Mouse (Mus musculus) stomach, embryonic 16.5 days (tissue): ENCODE results near the gene Stxbp1. TPM values are rescaled to one million over a fixed set of nuclear protein-coding genes. Genes with fewer than 3 reads are reported as not detected.
"Not testable (repeated sequence)": the region's sequence is repeated elsewhere in the genome, so short reads cannot be mapped to it uniquely, and the experiment has no call there.

Experiments
- ATAC-seq: fragments of 200-750 bp; cut with Nextera tagmentation; 2 replicates; pipeline ENCODE4 v1.8.0; 2017; ENCODE audit warnings: moderate number of reproducible peaks, moderate TSS enrichment; ENCODE audit not compliant: insufficient read depth, low FRiP score
- H3K27ac ChIP-seq: fragments of 300-500 bp; sonication (generic); 2 replicates; pipeline ENCODE4 v1.5.1; 2014; ENCODE audit warnings: low read length
- H3K27me3 ChIP-seq: fragments of 300-500 bp; sonication (generic); 2 replicates; pipeline ENCODE4 v1.6.1; 2014; ENCODE audit warnings: low read length, control low read depth, mixed read lengths; ENCODE audit not compliant: control insufficient read depth, insufficient read depth
- H3K36me3 ChIP-seq: fragments of 300-500 bp; sonication (generic); 2 replicates; pipeline ENCODE4 v1.6.1; 2014; ENCODE audit warnings: low read length; ENCODE audit not compliant: control insufficient read depth, insufficient read depth
- H3K4me1 ChIP-seq: fragments of 300-500 bp; sonication (generic); 2 replicates; pipeline ENCODE4 v1.6.1; 2014; ENCODE audit warnings: low read length, control low read depth, mixed read lengths; ENCODE audit not compliant: control insufficient read depth, insufficient read depth
- H3K4me2 ChIP-seq: fragments of 300-500 bp; sonication (generic); 2 replicates; pipeline ENCODE4 v1.6.1; 2014; ENCODE audit warnings: low read depth, low read length, mixed read lengths
- H3K4me3 ChIP-seq: fragments of 300-500 bp; sonication (generic); replicated peaks from 2 replicates; pipeline ENCODE4 v1.5.1; 2014; ENCODE audit warnings: mild to moderate bottlenecking, low read length
- H3K9ac ChIP-seq: fragments of 300-500 bp; sonication (generic); 2 replicates; pipeline ENCODE4 v1.6.1; 2014; ENCODE audit warnings: low read length
- H3K9me3 ChIP-seq: fragments of 300-500 bp; sonication (generic); replicated peaks from 2 replicates; pipeline ENCODE4 v1.6.1; 2016; ENCODE audit warnings: low read length, control low read depth; ENCODE audit not compliant: control insufficient read depth
- WGBS: fragments of 180-500 bp; shearing (Covaris S2); extraction: QIAGEN DNeasy Blood & Tissue Kit; methylation state at CpG from one replicate; pipeline ENCODE4 v1.1.7; 2014; 5-methylcytosine and 5-hydroxymethylcytosine counted together
- polyA plus RNA-seq: library from polyadenylated mRNA; unstranded; fragments of >200 nt; fragmentation: Nextera tagmentation; extraction: Ambion mirVana; gene quantifications from 2 replicates; pipeline ENCODE4 v1.2.1, GENCODE M21; 2015

Gene Stxbp1
- polyA plus RNA-seq, 1 experiment from 2014 or later = 20.8 TPM

GRCm38 (mm10) chr2:32863317-32863716, 16.3 kb upstream of the Stxbp1 start:
- no peak overlapping the region for H3K9ac ChIP-seq

GRCm38 (mm10) chr2:32860799-32861198, 13.8 kb upstream of the Stxbp1 start:
- Histone ChIP-seq H3K9ac (no peak overlapping the region), H3K4me3 (no peak overlapping the region), H3K36me3 (no peaks in the 10 kb centered on the region), H3K4me2 (no peak overlapping the region), H3K27me3 (no peaks in the 10 kb centered on the region), H3K27ac (no peak overlapping the region), H3K4me1 (no peaks in the 10 kb centered on the region), H3K9me3 (no peaks in the 10 kb centered on the region)
- ATAC-seq = no peak
- 83% methylated on average over 8 of the region's 8 CpGs for WGBS

More at GRCm38 (mm10) chr2:32863317-32863716, 16.3 kb upstream of the Stxbp1 start:
- no peaks in the 10 kb centered on the region for H3K9me3 ChIP-seq
- H3K36me3 ChIP-seq = no peaks in the 10 kb centered on the region
- no peak for ATAC-seq
- no peaks in the 10 kb centered on the region for H3K4me1 ChIP-seq
- no peaks in the 10 kb centered on the region for H3K27me3 ChIP-seq
- 89% methylated on average over 3 of the region's 3 CpGs for WGBS
- no peak overlapping the region for H3K27ac ChIP-seq
- H3K4me2 ChIP-seq = no peak overlapping the region
- no peak overlapping the region for H3K4me3 ChIP-seq

DNA sequence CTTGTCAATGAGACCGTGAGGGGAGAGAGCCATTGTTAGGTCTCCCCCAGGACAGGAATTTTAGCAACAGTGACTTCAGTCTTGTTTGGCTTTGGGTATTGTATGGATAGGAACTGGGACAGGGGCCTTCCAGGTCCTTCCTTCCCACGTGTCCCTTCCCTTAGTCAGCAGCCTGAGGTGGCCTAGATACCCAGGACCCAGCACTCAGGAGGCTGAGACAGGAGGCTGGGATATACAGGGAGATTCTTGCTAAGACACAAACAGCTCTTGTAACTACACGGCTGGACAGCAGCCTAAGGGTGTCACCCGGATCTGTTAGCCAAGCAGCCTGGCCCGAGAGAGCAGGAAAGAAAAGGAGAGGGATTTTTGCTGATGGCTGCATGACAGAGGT, 12.6 kb upstream of the Stxbp1 start:
- Histone ChIP-seq H3K36me3 (no peaks in the 10 kb centered on the region), H3K4me3 (no peak overlapping the region), H3K4me1 (no peaks in the 10 kb centered on the region), H3K27me3 (no peaks in the 10 kb centered on the region), H3K4me2 (no peak overlapping the region), H3K9me3 (no peaks in the 10 kb centered on the region), H3K27ac (no peak overlapping the region), H3K9ac (no peak overlapping the region)
- no peak for ATAC-seq
- WGBS = 82% methylated on average over 5 of the region's 5 CpGs

GRCm38 (mm10) chr2:32859010-32859621, 12.1 kb upstream of the Stxbp1 start:
- no peaks in the 10 kb centered on the region for H3K27me3 ChIP-seq
- H3K27ac ChIP-seq = no peak overlapping the region
- H3K9me3 ChIP-seq = no peaks in the 10 kb centered on the region
- no peak overlapping the region for H3K4me3 ChIP-seq
- H3K36me3 ChIP-seq = no peaks in the 10 kb centered on the region
- ATAC-seq = no peak
- no peak overlapping the region for H3K4me2 ChIP-seq
- WGBS = 43% methylated on average over 10 of the region's 10 CpGs
- no peaks in the 10 kb centered on the region for H3K4me1 ChIP-seq
- no peak overlapping the region for H3K9ac ChIP-seq

DNA sequence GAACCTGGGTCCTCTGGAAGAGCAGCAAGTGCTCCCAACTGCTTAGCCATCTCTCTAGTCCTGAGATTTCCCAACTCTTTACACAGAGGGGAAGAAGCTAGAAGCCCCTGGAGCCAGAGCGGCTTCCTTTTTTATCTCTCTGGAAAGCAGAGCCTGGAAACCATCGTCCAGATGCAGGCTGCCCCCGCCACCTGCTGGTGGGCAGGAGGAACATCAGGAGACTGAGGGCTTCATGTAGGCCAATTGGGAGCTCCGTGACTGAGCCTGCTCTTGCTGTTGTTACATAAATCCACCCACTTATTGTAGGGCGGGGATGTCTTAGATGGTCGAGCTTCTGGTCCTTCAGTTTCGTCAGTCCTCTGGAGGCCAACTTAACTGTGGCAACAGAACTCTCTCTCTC, 10.5 kb upstream of the Stxbp1 start:
- Histone ChIP-seq H3K4me2 (no peak overlapping the region), H3K4me3 (no peak overlapping the region), H3K27me3 (no peaks in the 10 kb centered on the region), H3K9me3 (no peaks in the 10 kb centered on the region), H3K36me3 (no peaks in the 10 kb centered on the region), H3K9ac (no peak overlapping the region), H3K27ac (no peak overlapping the region), H3K4me1 (no peaks in the 10 kb centered on the region)
- 3% methylated on average over 7 of the region's 7 CpGs for WGBS
- ATAC-seq = peak; percentile 63; the same call in 1 of the 2 replicates

DNA sequence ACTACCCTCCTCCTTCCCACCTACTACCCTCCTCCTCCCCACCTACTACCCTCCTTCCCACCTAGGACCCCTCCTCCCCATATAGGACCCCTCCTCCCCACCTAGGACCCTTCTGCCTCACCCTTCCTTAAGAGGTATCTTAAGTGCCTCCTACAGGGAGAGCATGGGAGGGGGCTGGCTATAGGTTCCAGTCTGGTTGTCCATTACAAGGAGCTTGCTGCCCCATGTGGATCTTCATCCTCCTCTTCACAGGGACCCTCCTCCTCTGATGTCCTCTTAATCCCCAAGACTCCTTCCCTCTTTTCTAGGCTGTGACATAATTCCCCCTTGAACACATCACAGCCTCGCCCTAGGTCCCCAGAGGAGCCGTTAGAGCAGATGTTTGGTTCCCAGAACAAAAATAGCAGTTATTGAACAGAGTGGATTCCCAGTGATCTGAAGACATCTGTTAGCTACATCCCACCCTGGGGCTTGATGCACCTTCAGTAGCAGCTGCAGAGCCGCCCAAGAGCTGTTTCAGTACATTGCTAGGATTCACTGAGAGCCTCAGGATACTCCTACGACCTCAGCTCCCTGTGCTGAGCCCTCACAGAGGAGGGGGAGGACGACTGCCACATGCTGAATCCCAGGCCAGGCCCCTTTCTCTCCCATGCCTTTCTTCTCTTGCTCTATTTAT, 8.9 kb upstream of the Stxbp1 start:
- H3K27me3 ChIP-seq = no peaks in the 10 kb centered on the region
- ATAC-seq = no peak
- no peaks in the 10 kb centered on the region for H3K9me3 ChIP-seq
- H3K4me3 ChIP-seq = no peak overlapping the region
- 46% methylated on average over 5 of the region's 5 CpGs for WGBS
- H3K4me2 ChIP-seq = no peak overlapping the region
- H3K36me3 ChIP-seq = no peaks in the 10 kb centered on the region
- no peak overlapping the region for H3K9ac ChIP-seq
- H3K27ac ChIP-seq = no peak overlapping the region
- H3K4me1 ChIP-seq = no peaks in the 10 kb centered on the region

- no peak for ATAC-seq
- Histone ChIP-seq H3K36me3 (no peaks in the 10 kb centered on the region), H3K27me3 (no peaks in the 10 kb centered on the region), H3K4me3 (no peak overlapping the region), H3K4me2 (no peak overlapping the region), H3K27ac (no peak overlapping the region), H3K4me1 (no peaks in the 10 kb centered on the region), H3K9ac (no peak overlapping the region), H3K9me3 (no peaks in the 10 kb centered on the region)
- WGBS = 58% methylated on average over 7 of the region's 7 CpGs
These were observed 8.2 kb upstream of the Stxbp1 start for GRCm38 (mm10) chr2:32855046-32855785.

DNA sequence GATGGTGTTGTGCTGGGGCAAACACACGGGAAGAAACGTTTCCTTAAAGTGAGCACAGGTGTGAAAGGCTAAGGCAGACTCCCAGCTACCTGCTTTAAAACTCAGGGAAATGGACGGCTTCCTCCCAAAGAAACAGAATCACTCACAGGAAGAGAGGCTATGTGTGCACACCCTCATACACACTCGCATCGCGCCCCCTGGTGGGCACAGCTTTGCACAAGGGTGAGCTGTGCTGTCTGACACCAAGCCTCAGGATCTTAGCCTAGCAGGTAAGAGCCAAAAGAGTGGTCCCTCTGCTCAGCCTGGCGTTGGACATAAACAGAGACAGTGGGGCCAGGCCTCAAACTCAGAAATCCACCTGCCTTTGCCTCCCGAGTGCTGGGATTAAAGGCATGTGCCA, 7.2 kb upstream of the Stxbp1 start:
- H3K9me3 ChIP-seq = no peaks in the 10 kb centered on the region
- H3K36me3 ChIP-seq = no peaks in the 10 kb centered on the region
- no peak overlapping the region for H3K4me3 ChIP-seq
- H3K27ac ChIP-seq = no peak overlapping the region
- no peaks in the 10 kb centered on the region for H3K4me1 ChIP-seq
- 3% methylated on average over 8 of the region's 8 CpGs for whole genome bisulfite sequencing
- H3K4me2 ChIP-seq = no peak overlapping the region
- no peaks in the 10 kb centered on the region for H3K27me3 ChIP-seq
- H3K9ac ChIP-seq = no peak overlapping the region
- peak; percentile 78; the same call in 1 of the 2 replicates for ATAC-seq

- not testable (repeated sequence) for H3K36me3 ChIP-seq
These were observed 6.7 kb upstream of the Stxbp1 start for GRCm38 (mm10) chr2:32853716-32854115.

More at GRCm38 (mm10) chr2:32853716-32854115, 6.7 kb upstream of the Stxbp1 start:
- H3K4me1 ChIP-seq, H3K27ac ChIP-seq, H3K27me3 ChIP-seq, H3K4me2 ChIP-seq, ATAC-seq, H3K9me3 ChIP-seq, H3K4me3 ChIP-seq, H3K9ac ChIP-seq: not testable (repeated sequence)
- 65% methylated on average over 4 of the region's 4 CpGs for WGBS
